Mouse (Mus musculus) kidney, postnatal 0 days (tissue): ENCODE measurements at regions not wholly inside any gene's neighbourhood (a gene's known extent, or its start where the extent isn't known, plus 50 kb on each side); places are given as distances from the start of the nearest gene placed in this dataset.

Source experiments
- ATAC-seq: fragments of 200-750 bp; cut with Nextera tagmentation; replicated peaks from 2 replicates; pipeline ENCODE4 v1.8.0; 2017; ENCODE audit warnings: low read depth, moderate number of reproducible peaks, moderate TSS enrichment, moderate library complexity; ENCODE audit not compliant: low FRiP score
- DNase-seq: peaks from one replicate; pipeline ENCODE4 v3.0.0-alpha.2; 2016; ENCODE audit warnings: low spot score
- H3K27ac ChIP-seq: fragments of 300-500 bp; sonication (generic); 2 replicates; pipeline ENCODE4 v1.5.1; 2014; ENCODE audit warnings: mild to moderate bottlenecking
- H3K27me3 ChIP-seq: fragments of 300-500 bp; sonication (generic); 2 replicates; pipeline ENCODE4 v1.6.1; 2014; ENCODE audit warnings: low read length, mixed read lengths; ENCODE audit not compliant: insufficient read depth
- H3K36me3 ChIP-seq: fragments of 300-500 bp; sonication (generic); 2 replicates; pipeline ENCODE4 v1.6.1; 2014; ENCODE audit warnings: low read length, mixed read lengths; ENCODE audit not compliant: insufficient read depth
- H3K4me1 ChIP-seq: fragments of 300-500 bp; sonication (generic); replicated peaks from 2 replicates; pipeline ENCODE4 v1.6.1; 2014; ENCODE audit warnings: antibody characterized with exemption, low read length, mixed read lengths; ENCODE audit not compliant: insufficient read depth
- H3K4me2 ChIP-seq: fragments of 300-500 bp; sonication (generic); 2 replicates; pipeline ENCODE4 v1.6.1; 2014; ENCODE audit warnings: mild to moderate bottlenecking, low read length, moderate library complexity, mixed read lengths
- H3K4me3 ChIP-seq: fragments of 300-500 bp; sonication (generic); replicated peaks from 2 replicates; pipeline ENCODE4 v1.5.1; 2014; ENCODE audit warnings: low read depth, low read length
- H3K9ac ChIP-seq: fragments of 300-500 bp; sonication (generic); 2 replicates; pipeline ENCODE4 v1.6.1; 2014; ENCODE audit warnings: low read depth, low read length
- H3K9me3 ChIP-seq: fragments of 300-500 bp; sonication (generic); replicated peaks from 2 replicates; pipeline ENCODE4 v1.6.1; 2016; ENCODE audit warnings: low read length, inconsistent platforms, mixed read lengths
- CTCF ChIP-seq: IDR thresholded peaks from 2 replicates; pipeline ENCODE4 v1.5.1; 2016; ENCODE audit warnings: antibody characterized with exemption, low read depth, mild to moderate bottlenecking, moderate library complexity
- WGBS: fragments of 180-500 bp; shearing (Covaris S2); extraction: QIAGEN DNeasy Blood & Tissue Kit; methylation state at CpG from one replicate; pipeline ENCODE4 v1.1.7; 2014; 5-methylcytosine and 5-hydroxymethylcytosine counted together

GRCm38 (mm10) chr10:106058050-106058449 lies 216.9 kb upstream of the Mettl25 start:
- no peaks in the 10 kb centered on the region for H3K4me1 ChIP-seq
- no peak for TF ChIP-seq CTCF
- WGBS, result 84% methylated on average over 5 of the region's 5 CpGs
- no peak overlapping the region for H3K4me2 ChIP-seq
- no peak overlapping the region for H3K4me3 ChIP-seq
- no peak overlapping the region for H3K9ac ChIP-seq
- ATAC-seq, result no peak
- no peaks in the 10 kb centered on the region for H3K36me3 ChIP-seq
- H3K27me3 ChIP-seq, result no peaks in the 10 kb centered on the region
- H3K27ac ChIP-seq, result no peak overlapping the region
- DNase-seq, result no peak
- no peaks in the 10 kb centered on the region for H3K9me3 ChIP-seq

GRCm38 (mm10) chr10:106038497-106038896 lies 197.3 kb upstream of the Mettl25 start:
- H3K4me3 ChIP-seq, result no peak overlapping the region
- no peak overlapping the region for H3K9ac ChIP-seq
- no peak for TF ChIP-seq CTCF
- no peaks in the 10 kb centered on the region for H3K9me3 ChIP-seq
- no peak overlapping the region for H3K27ac ChIP-seq
- H3K4me2 ChIP-seq, result no peak overlapping the region
- H3K27me3 ChIP-seq, result no peaks in the 10 kb centered on the region
- H3K36me3 ChIP-seq, result no peaks in the 10 kb centered on the region
- H3K4me1 ChIP-seq, result no peaks in the 10 kb centered on the region
- DNase-seq (no peak), ATAC-seq (no peak)
- WGBS, result 19% methylated on average over 1 of the region's 1 CpGs

GRCm38 (mm10) chr10:106038033-106038432 lies 196.9 kb upstream of the Mettl25 start:
- H3K9me3 ChIP-seq, result no peaks in the 10 kb centered on the region
- no peak overlapping the region for H3K4me2 ChIP-seq
- H3K4me3 ChIP-seq, result no peak overlapping the region
- H3K4me1 ChIP-seq, result no peaks in the 10 kb centered on the region
- no peak overlapping the region for H3K9ac ChIP-seq
- no peaks in the 10 kb centered on the region for H3K27me3 ChIP-seq
- WGBS, result 89% methylated on average over 2 of the region's 2 CpGs
- ATAC-seq (no peak), DNase-seq (no peak)
- no peaks in the 10 kb centered on the region for H3K36me3 ChIP-seq
- H3K27ac ChIP-seq, result no peak overlapping the region
- TF ChIP-seq CTCF, result no peak

GRCm38 (mm10) chr10:106033416-106033815 lies 192.2 kb upstream of the Mettl25 start:
- DNase-seq (no peak), ATAC-seq (no peak)
- Histone ChIP-seq H3K27ac (no peak overlapping the region), H3K4me1 (no peaks in the 10 kb centered on the region), H3K4me3 (no peak overlapping the region), H3K36me3 (no peaks in the 10 kb centered on the region), H3K4me2 (no peak overlapping the region), H3K9me3 (no peaks in the 10 kb centered on the region), H3K9ac (no peak overlapping the region), H3K27me3 (no peaks in the 10 kb centered on the region)
- no peak for TF ChIP-seq CTCF
- WGBS, result 87% methylated on average over 4 of the region's 4 CpGs

- no peak overlapping the region for H3K27ac ChIP-seq
- no peak overlapping the region for H3K9ac ChIP-seq
- no peak for TF ChIP-seq CTCF
- H3K4me3 ChIP-seq, result no peak overlapping the region
- no peaks in the 10 kb centered on the region for H3K9me3 ChIP-seq
- DNase-seq (no peak), ATAC-seq (no peak)
- H3K27me3 ChIP-seq, result no peaks in the 10 kb centered on the region
- no peaks in the 10 kb centered on the region for H3K36me3 ChIP-seq
- WGBS, result 92% methylated on average over 1 of the region's 1 CpGs
- H3K4me1 ChIP-seq, result no peaks in the 10 kb centered on the region
- H3K4me2 ChIP-seq, result no peak overlapping the region
Observed at GRCm38 (mm10) chr10:106024648-106025047, 183.5 kb upstream of the Mettl25 start.

- Histone ChIP-seq H3K36me3 (no peaks in the 10 kb centered on the region), H3K9me3 (no peaks in the 10 kb centered on the region), H3K27ac (no peak overlapping the region), H3K4me1 (no peaks in the 10 kb centered on the region), H3K4me2 (no peak overlapping the region), H3K9ac (no peak overlapping the region), H3K4me3 (no peak overlapping the region), H3K27me3 (no peaks in the 10 kb centered on the region)
- WGBS, result 34% methylated on average over 9 of the region's 9 CpGs
- DNase-seq, result peak; percentile 3
- TF ChIP-seq CTCF, result no peak
- ATAC-seq, result no peak
Observed at GRCm38 (mm10) chr10:106023639-106024215, 182.5 kb upstream of the Mettl25 start.

GRCm38 (mm10) chr10:106015965-106016364 lies 174.8 kb upstream of the Mettl25 start:
- Histone ChIP-seq H3K4me1 (no peaks in the 10 kb centered on the region), H3K9me3 (no peaks in the 10 kb centered on the region), H3K9ac (no peak overlapping the region), H3K27ac (no peak overlapping the region), H3K27me3 (no peaks in the 10 kb centered on the region), H3K36me3 (no peaks in the 10 kb centered on the region), H3K4me2 (no peak overlapping the region), H3K4me3 (no peak overlapping the region)
- no peak for DNase-seq
- no peak for TF ChIP-seq CTCF
- no peak for ATAC-seq
- WGBS, result 86% methylated on average over 1 of the region's 1 CpGs
